Mouse (Mus musculus): ENCODE measurements at regions not wholly inside any gene's neighbourhood (a gene's known extent, or its start where the extent isn't known, plus 50 kb on each side); places are given as distances from the start of the nearest gene placed in this dataset.
"Not testable (repeated sequence)": the region's sequence is repeated elsewhere in the genome, so short reads cannot be mapped to it uniquely, and the experiment has no call there.

DNA sequence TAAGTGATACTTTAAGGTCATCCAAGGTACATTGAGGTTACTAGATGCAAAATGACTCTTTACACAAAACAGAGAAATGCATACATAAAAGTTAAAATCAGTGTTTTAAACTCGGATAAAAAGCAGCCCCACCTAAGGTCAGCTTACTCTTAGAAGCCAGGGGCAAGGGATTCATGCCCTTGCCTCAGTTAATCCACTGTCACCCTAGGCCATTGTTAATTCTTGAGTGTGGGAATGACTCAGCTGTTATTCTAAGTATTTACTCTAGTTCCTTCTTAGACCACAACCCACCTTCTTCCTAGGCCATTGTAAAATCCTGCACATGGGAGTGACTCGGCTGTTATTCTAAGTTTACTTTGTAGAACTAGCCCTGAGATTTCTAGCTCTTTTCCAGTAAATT lies 64.1 kb upstream of the Ces1h start:
- not testable (repeated sequence) for DNase-seq; H3K9ac ChIP-seq (replicated peaks); H3K4me2 ChIP-seq (ENCODE audit: low read depth, low read length)

DNA sequence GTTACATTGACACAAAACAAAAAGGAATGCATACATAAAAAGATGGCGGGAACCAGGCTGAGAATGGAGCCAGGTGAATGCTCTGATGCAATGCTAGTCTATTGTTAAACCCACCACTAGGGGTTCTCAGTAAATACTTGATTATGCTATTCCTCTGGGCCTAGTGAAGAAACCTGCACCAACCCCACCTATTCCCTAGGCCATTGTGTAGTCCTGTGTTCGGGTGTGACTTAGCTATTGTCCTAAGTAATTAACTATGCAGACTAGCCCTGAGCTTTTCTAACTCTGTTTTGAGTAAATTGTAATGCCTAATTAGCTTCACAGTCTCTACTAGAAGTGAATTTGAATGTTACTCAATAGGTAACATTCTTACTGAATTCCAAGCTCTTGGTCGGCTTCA lies 62.4 kb upstream of the Ces1h start:
- H3K4me2 ChIP-seq (ENCODE audit: low read depth, low read length), result no peak overlapping the region
- H3K27ac ChIP-seq (ENCODE audit: low read depth), result no peak overlapping the region
- no peaks in the 10 kb centered on the region for H3K36me3 ChIP-seq (replicated peaks; ENCODE audit: insufficient read depth, low read length)
- DNase-seq (no peak), ATAC-seq (no peak)
- H3K4me1 ChIP-seq (ENCODE audit: insufficient read depth), result no peaks in the 10 kb centered on the region
- H3K9me3 ChIP-seq (ENCODE audit: low read length), result no peaks in the 10 kb centered on the region
- no peaks in the 10 kb centered on the region for H3K27me3 ChIP-seq (ENCODE audit: insufficient read depth, low read length)
- H3K4me3 ChIP-seq (ENCODE audit: low read depth, low read length), result no peak overlapping the region
- H3K9ac ChIP-seq (replicated peaks), result no peak overlapping the region
- WGBS (ENCODE audit: insufficient replicate concordance), result 79% methylated on average over 3 of the region's 3 CpGs
- no peak for TF ChIP-seq EP300 (IDR thresholded peaks at IDR 0.05; ENCODE audit: low read depth)
- TF ChIP-seq CTCF (IDR thresholded peaks at IDR 0.05; ENCODE audit: low read depth), result no peak

More for the DNA sequence above, 64.1 kb upstream of the Ces1h start:
- not testable (repeated sequence) for H3K4me3 ChIP-seq (ENCODE audit: low read depth, low read length); ATAC-seq; H3K9me3 ChIP-seq (ENCODE audit: low read length); H3K27me3 ChIP-seq (ENCODE audit: insufficient read depth, low read length); H3K36me3 ChIP-seq (replicated peaks; ENCODE audit: insufficient read depth, low read length); H3K4me1 ChIP-seq (ENCODE audit: insufficient read depth); H3K27ac ChIP-seq (ENCODE audit: low read depth)
- WGBS (ENCODE audit: insufficient replicate concordance), result 59% methylated on average over 2 of the region's 2 CpGs

DNA sequence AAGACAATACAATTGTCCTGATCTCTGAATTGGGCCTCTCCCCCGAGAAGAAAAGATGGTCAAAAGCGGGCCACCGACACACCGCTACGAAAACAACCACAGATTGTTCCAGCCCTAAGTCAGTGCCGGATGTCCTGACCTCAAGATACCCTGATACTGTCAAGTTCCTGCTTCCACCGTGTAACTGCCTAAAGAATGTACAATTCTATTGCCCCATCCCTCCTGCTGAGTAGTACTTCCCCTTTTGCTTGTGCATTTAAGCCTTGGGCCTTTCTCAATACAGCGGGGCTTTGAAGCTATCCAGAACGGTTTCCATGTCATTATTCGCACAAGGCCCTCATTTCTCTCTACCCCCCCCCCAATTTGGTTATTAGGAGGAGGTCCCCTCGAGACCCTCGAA lies 57.1 kb upstream of the Ces1h start:
- not testable (repeated sequence) for H3K4me1 ChIP-seq (ENCODE audit: insufficient read depth); H3K9me3 ChIP-seq (ENCODE audit: low read length); DNase-seq; H3K27ac ChIP-seq (ENCODE audit: low read depth); H3K27me3 ChIP-seq (ENCODE audit: insufficient read depth, low read length); H3K36me3 ChIP-seq (replicated peaks; ENCODE audit: insufficient read depth, low read length); H3K9ac ChIP-seq (replicated peaks); ATAC-seq; H3K4me2 ChIP-seq (ENCODE audit: low read depth, low read length); H3K4me3 ChIP-seq (ENCODE audit: low read depth, low read length)
- 63% methylated on average over 12 of the region's 12 CpGs for WGBS (ENCODE audit: insufficient replicate concordance)

DNA sequence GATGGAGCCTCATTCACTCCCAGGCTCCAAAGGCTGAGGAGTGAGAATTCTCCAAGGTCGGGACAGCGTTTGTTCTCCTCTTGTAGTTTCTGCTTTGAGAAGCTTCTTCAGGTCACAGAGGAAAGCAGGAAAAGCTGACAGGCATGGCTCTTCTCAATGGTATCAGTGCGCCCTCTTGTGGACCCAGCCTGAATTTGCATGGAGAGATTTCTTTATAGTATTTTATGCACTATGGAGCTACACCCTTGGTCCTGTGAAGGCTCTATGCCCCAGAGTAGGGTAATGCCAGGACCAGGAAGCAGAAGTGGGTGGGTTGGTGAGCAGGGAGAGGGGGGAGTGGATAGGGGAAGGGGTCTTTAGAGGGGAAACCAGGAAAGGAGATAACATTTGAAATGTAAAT lies 51.1 kb upstream of the Ces1h start:
- Histone ChIP-seq H3K9me3 (ENCODE audit: low read length) (no peaks in the 10 kb centered on the region), H3K36me3 (replicated peaks; ENCODE audit: insufficient read depth, low read length) (no peaks in the 10 kb centered on the region), H3K9ac (replicated peaks) (no peak overlapping the region), H3K4me3 (ENCODE audit: low read depth, low read length) (no peak overlapping the region), H3K4me1 (ENCODE audit: insufficient read depth) (no peaks in the 10 kb centered on the region), H3K27me3 (ENCODE audit: insufficient read depth, low read length) (no peaks in the 10 kb centered on the region), H3K27ac (ENCODE audit: low read depth) (no peak overlapping the region), H3K4me2 (ENCODE audit: low read depth, low read length) (no peak overlapping the region)
- TF ChIP-seq CTCF (IDR thresholded peaks at IDR 0.05; ENCODE audit: low read depth), result peak; percentile 80
- TF ChIP-seq EP300 (IDR thresholded peaks at IDR 0.05; ENCODE audit: low read depth), result no peak
- WGBS (ENCODE audit: insufficient replicate concordance), result 6% methylated on average over 3 of the region's 3 CpGs
- DNase-seq, result peak; percentile 68
- ATAC-seq, result no peak

All from liver, postnatal 0 days (tissue).